Mouse (Mus musculus) midbrain, embryonic 16.5 days (tissue): ENCODE data around the gene Vcan. TPM values are rescaled to one million over a fixed set of nuclear protein-coding genes. Genes with fewer than 3 reads are reported as not detected.

Experiments
- polyA plus RNA-seq: library from polyadenylated mRNA; unstranded; fragments of >200 nt; fragmentation: Nextera tagmentation; extraction: Ambion mirVana; gene quantifications from 2 replicates; pipeline ENCODE4 v1.2.1, GENCODE M21; 2015

Vcan gene
- polyA plus RNA-seq, 1 experiment from 2014 or later = 21.5 TPM

Other genes with a start within 250 kb of the Vcan start
- gene Hapln1, start 202.7 kb downstream of the Vcan start, polyA plus RNA-seq = 0.36 and 0.47 TPM in 2 replicates